Mouse (Mus musculus): ENCODE results near the gene Ghdc. TPM values are rescaled to one million over a fixed set of nuclear protein-coding genes. Genes with fewer than 3 reads are reported as not detected.

Gene Ghdc
- total RNA-seq, 2 experiments from 2014 or later, result 5.2 to 5.7 TPM

GRCm38 (mm10) chr11:100747114-100747513 lies 23.6 kb downstream of the Ghdc start:
- no peak for DNase-seq (ENCODE audit: low spot score)

GRCm38 (mm10) chr11:100746546-100746945 lies 24.2 kb downstream of the Ghdc start:
- DNase-seq (ENCODE audit: low spot score), result no peak

GRCm38 (mm10) chr11:100745085-100745484 lies 25.7 kb downstream of the Ghdc start:
- peak; percentile 48 for DNase-seq (ENCODE audit: low spot score)

- DNase-seq (ENCODE audit: low spot score), result peak; percentile 63
Observed at GRCm38 (mm10) chr11:100741348-100741747, 29.4 kb downstream of the Ghdc start.

- DNase-seq (ENCODE audit: low spot score), result no peak
Observed at GRCm38 (mm10) chr11:100738749-100739148, 32.0 kb downstream of the Ghdc start.

- peak; percentile 99 for DNase-seq (ENCODE audit: low spot score)
Observed at GRCm38 (mm10) chr11:100738066-100738604, 32.6 kb downstream of the Ghdc start, which contains the start of gene Rab5c. Gene Rab5c (minus strand): TSS chr11:100738215.

- DNase-seq (ENCODE audit: low spot score), result no peak
Observed at GRCm38 (mm10) chr11:100737105-100737733, 33.5 kb downstream of the Ghdc start.

GRCm38 (mm10) chr11:100736746-100737080 lies 34.0 kb downstream of the Ghdc start:
- no peak for DNase-seq (ENCODE audit: low spot score)

- no peak for DNase-seq (ENCODE audit: low spot score)
Observed at GRCm38 (mm10) chr11:100735954-100736745, 34.6 kb downstream of the Ghdc start.

GRCm38 (mm10) chr11:100735134-100735865 lies 35.5 kb downstream of the Ghdc start:
- DNase-seq (ENCODE audit: low spot score), result no peak

GRCm38 (mm10) chr11:100730477-100731205 lies 40.1 kb downstream of the Ghdc start:
- DNase-seq (ENCODE audit: low spot score), result no peak

GRCm38 (mm10) chr11:100729976-100730375 lies 40.8 kb downstream of the Ghdc start:
- DNase-seq (ENCODE audit: low spot score), result no peak

GRCm38 (mm10) chr11:100728601-100729000 lies 42.2 kb downstream of the Ghdc start:
- no peak for DNase-seq (ENCODE audit: low spot score)

GRCm38 (mm10) chr11:100727201-100727600 lies 43.6 kb downstream of the Ghdc start:
- DNase-seq (ENCODE audit: low spot score), result no peak

GRCm38 (mm10) chr11:100724919-100725512 lies 45.7 kb downstream of the Ghdc start:
- DNase-seq (ENCODE audit: low spot score), result no peak

GRCm38 (mm10) chr11:100722493-100723028 lies 48.2 kb downstream of the Ghdc start:
- no peak for DNase-seq (ENCODE audit: low spot score)

GRCm38 (mm10) chr11:100721776-100722492 lies 48.8 kb downstream of the Ghdc start:
- no peak for DNase-seq (ENCODE audit: low spot score)

- DNase-seq (ENCODE audit: low spot score), result no peak
Observed at GRCm38 (mm10) chr11:100721254-100721653, 49.5 kb downstream of the Ghdc start.

- DNase-seq (ENCODE audit: low spot score), result no peak
Observed at GRCm38 (mm10) chr11:100720345-100720744, 50.4 kb downstream of the Ghdc start.

GRCm38 (mm10) chr11:100719893-100720292 lies 50.9 kb downstream of the Ghdc start:
- no peak for DNase-seq (ENCODE audit: low spot score)
